Mouse (Mus musculus) ES-E14 (cell line): ENCODE measurements around the gene Matn3. TPM values are rescaled to one million over a fixed set of nuclear protein-coding genes. Genes with fewer than 3 reads are reported as not detected.

Source experiments
- DNase-seq: peaks from one replicate; pipeline ENCODE4 v3.0.0-alpha.2; 2013; ENCODE audit warnings: low read depth, low spot score
- H3K27ac ChIP-seq: 2 replicates; pipeline ENCODE4 v1.5.1; 2012; ENCODE audit warnings: low read depth, mild to moderate bottlenecking, low read length, moderate library complexity, mixed read lengths; ENCODE audit not compliant: poor library complexity, insufficient read depth, severe bottlenecking
- H3K36me3 ChIP-seq: 2 replicates; pipeline ENCODE4 v1.6.1; 2012; ENCODE audit warnings: mild to moderate bottlenecking, low read length, moderate library complexity, mixed read lengths; ENCODE audit not compliant: control insufficient read depth, poor library complexity, insufficient read depth, severe bottlenecking
- H3K4me1 ChIP-seq, 2 experiments: fragments of 150-350 bp in 1 of 2; sonication (generic) in 1 of 2; 2 replicates each; pipeline ENCODE4 v1.6.1; 2012; ENCODE audit warnings: low read length in 2 of 2, mild to moderate bottlenecking in 1 of 2, mixed read lengths in 1 of 2; ENCODE audit not compliant: control insufficient read depth in 2 of 2, insufficient read depth in 2 of 2, poor library complexity in 1 of 2
- H3K4me3 ChIP-seq, 2 experiments: fragments of 150-350 bp in 1 of 2; sonication (generic) in 1 of 2; 2 replicates each; pipeline ENCODE4 v1.5.1; 2012; ENCODE audit warnings: low read length in 2 of 2, low read depth in 1 of 2, mild to moderate bottlenecking in 1 of 2, mixed read lengths in 1 of 2; ENCODE audit not compliant: insufficient read depth in 1 of 2, poor library complexity in 1 of 2, severe bottlenecking in 1 of 2
- H3K9ac ChIP-seq: 2 replicates; pipeline ENCODE4 v1.6.1; 2012; ENCODE audit warnings: low read depth, mild to moderate bottlenecking, low read length, mixed read lengths; ENCODE audit not compliant: poor library complexity, insufficient read depth, severe bottlenecking
- H3K9me3 ChIP-seq: fragments of 150-350 bp; sonication (generic); 2 replicates; pipeline ENCODE4 v1.6.1; 2012; ENCODE audit warnings: low read depth, mild to moderate bottlenecking, low read length; ENCODE audit not compliant: control insufficient read depth, insufficient read depth
- CHD2 ChIP-seq: IDR thresholded peaks from 2 replicates; pipeline ENCODE4 v1.6.1; 2014; ENCODE audit warnings: mild to moderate bottlenecking, low read depth, low read length, inconsistent platforms
- HCFC1 ChIP-seq: IDR thresholded peaks from 2 replicates; pipeline ENCODE4 v1.6.1; 2012; ENCODE audit warnings: low read length, inconsistent platforms, borderline replicate concordance; ENCODE audit not compliant: insufficient read depth
- MAFK ChIP-seq: IDR thresholded peaks from 2 replicates; pipeline ENCODE4 v1.6.1; 2014; ENCODE audit warnings: mild to moderate bottlenecking, low read depth, low read length, inconsistent platforms; ENCODE audit not compliant: insufficient read depth
- ZC3H11A ChIP-seq: IDR thresholded peaks from 2 replicates; pipeline ENCODE4 v1.6.1; 2012; ENCODE audit warnings: low read depth, mild to moderate bottlenecking, inconsistent platforms, low read length, borderline replicate concordance
- ZNF384 ChIP-seq: IDR thresholded peaks from 2 replicates; pipeline ENCODE4 v1.6.1; 2012; ENCODE audit warnings: low read depth, low read length, inconsistent platforms
- in situ Hi-C, 2 experiments: fragments of 600-800 bp; cut with MboI; formaldehyde crosslinking; loops; one replicate each; pipeline ENCODE4 v1.15.1; 2025; ENCODE audit warnings: low sequenced_read_pairs in 2 of 2, inconsistent platforms in 1 of 2; ENCODE audit not compliant: unreplicated experiment in 2 of 2
- total RNA-seq: library from RNA; depleted of rRNA; stranded (reverse); fragments of 300-350 nt; gene quantifications from 2 replicates; pipeline ENCODE4 v1.2.3, GENCODE M21; 2012

Gene Matn3
- total RNA-seq, 1 experiment, result 2.5 TPM

- in situ Hi-C loops, result loop anchor here in 1 of 2 experiments (25.0 kb wide), 1 partner anchor 240 kb away; the partner anchor contains the start of gene Sdc1
- Histone ChIP-seq H3K4me1 (no peaks in the 10 kb centered on the region), H3K9me3 (no peaks in the 10 kb centered on the region), H3K4me3 (no peak overlapping the region), H3K36me3 (no peaks in the 10 kb centered on the region), H3K9ac (no peak overlapping the region), H3K27ac (no peak overlapping the region)
- no peak for TF ChIP-seq CHD2
- TF ChIP-seq HCFC1, result no peak
- peak; percentile 14; the same call in 1 of the 2 replicates for TF ChIP-seq ZC3H11A
- TF ChIP-seq MAFK, result peak; percentile 79
- peak; percentile 99 for TF ChIP-seq ZNF384
- DNase-seq, result peak; percentile 51
Measured at GRCm38 (mm10) chr12:9002038-9002648, 54.4 kb downstream of the Matn3 start.

GRCm38 (mm10) chr12:9007146-9007545 lies 59.4 kb downstream of the Matn3 start:
- no peaks in the 10 kb centered on the region for H3K4me1 ChIP-seq
- no peak for DNase-seq
- no peak for TF ChIP-seq ZC3H11A
- TF ChIP-seq HCFC1, result no peak
- TF ChIP-seq ZNF384, result no peak
- TF ChIP-seq CHD2, result no peak
- TF ChIP-seq MAFK, result no peak
- H3K4me3 ChIP-seq, result no peak overlapping the region
- H3K9me3 ChIP-seq, result no peaks in the 10 kb centered on the region
- no peak overlapping the region for H3K27ac ChIP-seq
- peaks cover 2% of the 10 kb centered on the region; the same call in 1 of the 2 replicates for H3K36me3 ChIP-seq
- no peak overlapping the region for H3K9ac ChIP-seq
- in situ Hi-C loops, result loop anchor here in 1 of 2 experiments (25.0 kb wide), 1 partner anchor 245 kb away; the partner anchor contains the start of gene Sdc1

GRCm38 (mm10) chr12:9007811-9008210 lies 60.1 kb downstream of the Matn3 start:
- DNase-seq, result no peak
- Histone ChIP-seq H3K36me3 (peaks cover 2% of the 10 kb centered on the region; the same call in 1 of the 2 replicates), H3K9ac (no peak overlapping the region), H3K4me1 (no peaks in the 10 kb centered on the region), H3K27ac (no peak overlapping the region), H3K9me3 (no peaks in the 10 kb centered on the region), H3K4me3 (no peak overlapping the region)
- TF ChIP-seq ZC3H11A (no peak), MAFK (no peak), ZNF384 (no peak), CHD2 (no peak), HCFC1 (no peak)
- in situ Hi-C loops, result loop anchor here in 1 of 2 experiments (25.0 kb wide), 1 partner anchor 246 kb away; the partner anchor contains the start of gene Sdc1

GRCm38 (mm10) chr12:9010311-9010710 lies 62.6 kb downstream of the Matn3 start:
- Histone ChIP-seq H3K4me3 (no peak overlapping the region), H3K9ac (no peak overlapping the region), H3K36me3 (peaks cover 2% of the 10 kb centered on the region; the same call in 1 of the 2 replicates), H3K9me3 (no peaks in the 10 kb centered on the region), H3K4me1 (no peaks in the 10 kb centered on the region), H3K27ac (no peak overlapping the region)
- DNase-seq, result no peak
- TF ChIP-seq HCFC1 (no peak), ZNF384 (no peak), MAFK (no peak), CHD2 (no peak), ZC3H11A (no peak)
- in situ Hi-C loops, result loop anchor here in 1 of 2 experiments (25.0 kb wide), 1 partner anchor 248 kb away; the partner anchor contains the start of gene Sdc1
